Mouse (Mus musculus) gastrocnemius, postnatal 4 days (tissue): ENCODE measurements around the gene Gm42791. TPM values are rescaled to one million over a fixed set of nuclear protein-coding genes. Genes with fewer than 3 reads are reported as not detected.

Experiments
- DNase-seq, 2 experiments: peaks; one replicate each; pipeline ENCODE4 v3.0.0; 2021 to 2022; ENCODE audit warnings: low spot score in 2 of 2, mixed read lengths in 2 of 2
- long read RNA-seq, 2 experiments: library from polyadenylated mRNA; stranded (forward); transcript quantifications; one replicate each; pipeline ENCODE4 v2.0.0; 2021
- total RNA-seq, 2 experiments: library from RNA; stranded (reverse); gene quantifications; 2 replicates each; pipeline ENCODE4 v1.2.3; 2021

Gene Gm42791
- total RNA-seq, result 1 to 10 TPM; 1.5 to 3.6 TPM
- long read RNA-seq, experiment 1, partial matches to known transcripts, result 0 of 1 reads
- long read RNA-seq, experiment 1, other reads (novel, unspliced or antisense), result 1 of 1 reads
- long read RNA-seq, experiment 2, result 0 reads

DNA sequence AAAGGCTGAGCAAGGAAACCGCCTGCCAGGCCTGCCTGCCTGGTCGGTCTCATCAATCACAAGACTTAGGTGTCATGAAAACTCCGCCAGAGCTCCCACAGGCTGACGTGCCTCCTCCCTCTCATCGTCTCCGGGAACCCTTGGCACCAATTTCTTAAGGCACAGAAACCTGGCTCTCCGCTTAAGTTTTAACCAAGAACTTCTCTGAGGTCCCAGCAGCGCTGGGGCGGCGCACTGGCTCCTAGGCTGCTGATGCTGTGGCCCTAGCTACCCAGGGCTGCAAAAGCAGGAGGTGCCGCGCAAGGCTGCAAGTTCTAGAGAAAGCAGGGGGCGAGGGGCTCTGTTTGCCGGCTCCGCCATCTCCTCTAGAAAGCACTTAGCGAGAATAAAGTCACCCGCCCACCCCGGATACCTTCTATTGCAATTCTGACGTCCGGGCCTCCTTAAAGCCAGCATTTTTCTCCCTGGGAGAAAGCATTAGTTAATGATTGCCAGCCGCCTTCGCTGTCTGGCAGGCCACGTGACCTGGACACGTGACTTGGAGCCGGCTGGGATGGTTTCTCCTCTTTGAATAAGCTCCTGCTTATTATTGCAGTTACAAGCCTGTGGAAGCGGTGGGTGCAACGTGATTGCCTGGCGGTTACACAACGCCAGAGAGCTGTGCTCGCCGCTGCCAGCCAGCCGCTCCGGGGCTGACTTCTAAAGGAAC lies at the start of gene Gm42791:
Gene Gm42791 (minus strand): TSS at position 442 of the 709 bp plus-strand sequence.
- DNase-seq, result peak; percentile 77 to 89

DNA sequence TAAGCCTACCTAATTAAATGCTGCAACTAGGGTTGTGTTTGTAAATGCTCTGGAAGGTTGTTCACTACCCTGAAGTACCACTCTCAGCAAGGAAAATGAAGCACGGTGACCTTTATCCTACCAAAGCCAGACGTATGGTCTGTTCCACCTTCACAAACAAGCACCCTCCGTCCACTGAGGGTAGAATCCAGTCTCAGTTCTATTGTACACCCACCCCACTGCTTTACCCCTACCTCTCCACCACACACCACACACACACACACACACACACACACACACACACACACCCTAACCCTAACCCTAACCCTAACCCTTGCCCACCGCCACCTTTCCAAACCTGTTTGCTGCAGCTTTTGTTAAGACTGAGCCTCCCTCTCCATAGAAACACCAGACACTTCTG lies 49.1 kb upstream of the Gm42791 start:
- DNase-seq, result peak in 1 of 2 experiments; percentile 17

DNA sequence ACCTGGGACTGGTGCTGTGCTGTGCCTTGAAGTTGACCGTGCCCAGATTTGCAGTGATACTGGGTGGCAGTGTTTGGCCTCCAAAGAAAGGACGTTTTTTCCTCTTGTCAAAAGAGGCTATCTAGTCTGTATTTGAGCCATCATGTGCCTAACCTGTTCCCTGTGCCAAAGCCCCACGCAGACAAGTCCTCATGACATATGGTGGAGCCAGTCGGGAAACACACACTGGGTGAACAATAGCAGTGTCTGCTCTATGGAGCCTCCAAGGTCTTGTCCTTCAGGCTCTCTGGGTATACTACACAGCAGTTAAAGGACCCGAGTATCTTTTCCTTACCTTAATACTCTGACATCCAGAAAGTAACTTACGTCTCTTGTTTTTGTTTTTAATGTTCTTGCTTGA lies 48.3 kb upstream of the Gm42791 start:
- DNase-seq, result peak in 1 of 2 experiments; percentile 5

DNA sequence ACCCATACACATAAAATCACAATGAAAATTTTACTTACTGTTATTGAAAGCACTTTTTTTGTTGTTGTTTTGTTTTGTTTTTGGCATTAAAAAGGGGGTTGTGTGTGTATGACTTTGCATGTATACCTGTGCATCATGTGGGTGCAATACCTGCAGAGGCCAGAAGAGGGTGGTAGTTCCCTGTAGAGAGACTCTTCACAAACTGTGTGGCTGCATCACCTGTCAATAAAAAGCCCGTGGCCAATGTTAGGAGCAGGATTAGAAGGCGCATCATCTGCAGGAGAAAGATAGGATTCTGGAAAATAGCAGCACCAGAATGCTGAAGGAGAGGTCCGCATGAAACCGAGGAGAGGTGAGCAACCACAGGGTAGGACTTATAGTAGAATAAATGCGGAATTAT lies 44.9 kb upstream of the Gm42791 start:
- DNase-seq, result no peak

DNA sequence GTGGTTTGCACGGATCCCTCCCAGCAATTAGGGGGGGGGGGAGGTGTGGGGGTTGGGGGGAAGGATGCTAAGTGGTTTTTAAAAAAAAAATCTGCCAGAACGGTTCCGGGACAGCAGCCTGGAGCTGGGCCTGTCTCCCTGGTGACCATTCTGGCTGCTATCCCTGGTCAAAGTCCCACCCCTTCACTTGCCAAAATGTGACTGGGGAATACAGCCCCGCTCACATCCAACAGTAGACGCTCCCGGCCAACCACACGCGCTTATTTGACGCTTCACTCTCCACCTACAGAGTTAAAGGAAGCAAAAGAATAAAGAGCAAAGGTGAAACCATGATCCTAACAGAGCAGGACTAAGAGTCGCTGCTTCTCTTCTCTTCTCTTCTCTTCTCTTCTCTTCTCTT lies 42.8 kb upstream of the Gm42791 start:
- peak; percentile 36 to 59 for DNase-seq

DNA sequence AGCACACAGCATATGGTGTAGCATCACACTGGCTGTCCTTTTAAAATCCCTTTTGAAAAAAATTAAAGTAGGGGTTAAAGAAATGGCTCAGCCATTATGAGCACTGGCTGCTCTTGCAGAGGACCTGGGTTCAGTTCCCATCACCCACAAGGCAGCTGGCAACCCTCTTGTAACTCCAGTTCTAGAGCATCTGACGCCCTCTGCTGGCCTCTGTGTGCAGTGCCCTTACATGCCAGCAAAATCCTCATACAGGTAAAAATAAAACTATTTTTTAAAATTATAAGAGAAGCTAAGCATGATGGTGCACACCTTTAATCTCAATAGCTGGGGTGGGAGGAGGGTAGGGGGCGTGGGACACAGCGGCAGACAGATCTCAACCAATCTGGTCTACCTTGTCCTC lies 42.0 kb upstream of the Gm42791 start:
- DNase-seq, result no peak

DNA sequence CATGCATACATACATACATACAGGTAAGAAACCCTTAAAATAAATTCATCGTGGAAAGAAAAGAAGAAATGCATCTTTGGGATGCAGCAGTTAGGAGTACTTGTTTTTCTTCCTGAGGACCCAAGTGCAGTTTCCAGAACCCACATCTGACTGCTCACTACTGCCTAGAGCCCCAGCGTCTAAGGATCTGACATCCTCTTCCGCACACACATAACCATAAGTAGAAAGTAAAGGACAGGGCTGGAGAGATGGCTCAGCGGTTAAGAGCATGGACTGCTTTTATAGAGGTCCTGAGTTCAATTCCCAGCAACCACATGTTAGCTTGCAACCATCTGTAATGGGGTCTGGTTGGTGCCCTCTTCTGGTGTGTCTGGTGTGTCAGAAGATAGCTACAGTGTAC lies 37.5 kb upstream of the Gm42791 start:
- no peak for DNase-seq

DNA sequence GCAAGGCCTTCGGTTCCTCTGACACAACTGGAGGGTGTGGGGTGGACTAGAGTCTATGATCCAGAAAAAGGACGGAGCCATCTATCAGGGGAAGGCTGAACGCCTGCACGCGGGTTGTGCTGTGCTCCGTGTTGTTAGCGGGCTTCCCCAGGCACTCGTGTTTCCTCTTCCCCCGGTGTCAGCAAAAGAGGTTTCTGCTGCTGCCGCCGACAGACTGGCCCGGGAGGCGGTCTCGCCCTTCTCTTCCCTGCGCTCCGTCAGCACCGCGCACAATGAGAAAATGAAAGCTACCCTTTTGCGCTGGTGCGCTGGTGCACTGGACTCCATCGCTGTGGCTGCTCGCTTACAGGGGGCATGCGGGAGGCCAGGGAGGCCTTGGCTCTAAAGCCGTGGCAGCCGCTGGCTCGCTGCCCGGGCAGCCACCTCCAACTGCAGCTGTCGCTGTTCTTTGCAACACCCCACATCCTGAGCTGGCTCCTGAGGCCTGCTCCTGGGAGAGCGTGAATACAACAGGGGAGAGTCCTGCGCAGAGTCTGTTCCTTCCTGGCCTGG lies 36.3 kb upstream of the Gm42791 start:
- peak; percentile 58 to 75 for DNase-seq

DNA sequence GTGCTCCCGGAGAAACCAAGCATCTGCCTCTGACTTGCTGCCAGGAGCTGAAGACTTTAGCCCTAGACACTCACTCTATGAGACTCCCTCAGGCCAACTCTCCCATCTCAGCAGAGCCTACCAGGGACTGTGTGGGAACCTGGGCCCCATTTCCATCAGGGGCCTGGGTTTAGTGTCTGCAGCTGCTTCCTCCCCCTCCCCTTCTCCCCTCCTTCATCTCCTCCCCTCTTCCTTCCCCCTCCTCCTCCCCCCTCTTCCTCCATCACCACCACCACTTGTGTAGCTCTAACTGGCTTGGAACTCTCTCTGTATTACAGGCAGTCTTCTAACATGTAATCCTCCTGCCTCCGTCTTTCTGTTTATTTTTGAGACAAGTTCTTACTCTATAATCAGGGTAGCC lies 35.2 kb upstream of the Gm42791 start:
- no peak for DNase-seq

DNA sequence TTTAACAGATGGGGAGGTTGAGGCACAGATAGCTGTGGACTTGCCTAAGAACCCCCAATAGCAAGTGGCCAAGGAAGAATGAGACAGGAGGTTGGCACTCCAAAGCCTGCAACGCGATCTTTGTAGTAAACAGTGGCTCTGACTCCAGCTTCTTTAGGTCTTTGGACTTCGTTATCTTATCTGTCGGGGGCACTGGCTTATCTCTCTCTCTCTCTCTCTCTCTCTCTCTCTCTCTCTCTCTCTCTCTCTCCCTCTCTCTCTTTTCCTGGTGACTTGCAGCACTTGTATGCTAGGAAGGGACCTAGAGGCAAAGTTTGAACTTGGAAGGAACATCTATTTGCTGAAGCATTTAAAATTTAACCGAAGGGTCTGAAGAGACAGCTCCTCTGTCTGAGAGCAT lies 33.4 kb upstream of the Gm42791 start:
- DNase-seq, result no peak

DNA sequence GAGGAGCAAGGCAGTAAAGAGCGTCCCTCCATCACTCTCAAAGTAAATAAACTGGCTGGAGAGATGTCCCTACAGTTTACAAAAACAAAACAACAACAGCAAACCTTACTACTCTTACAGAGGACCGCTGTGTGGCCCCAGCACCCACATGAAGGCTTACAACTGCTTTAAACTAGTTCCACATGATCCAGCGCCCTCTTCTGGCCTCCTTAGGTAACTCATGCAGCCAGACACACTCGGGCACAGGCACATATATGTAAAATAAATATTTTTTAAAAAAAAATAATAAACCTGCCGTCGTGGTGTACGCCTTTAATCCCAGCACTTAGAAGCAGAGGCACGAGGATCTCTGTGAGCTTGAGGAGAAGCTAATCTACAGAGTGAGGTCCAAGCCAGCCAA lies 32.4 kb upstream of the Gm42791 start:
- DNase-seq, result no peak

DNA sequence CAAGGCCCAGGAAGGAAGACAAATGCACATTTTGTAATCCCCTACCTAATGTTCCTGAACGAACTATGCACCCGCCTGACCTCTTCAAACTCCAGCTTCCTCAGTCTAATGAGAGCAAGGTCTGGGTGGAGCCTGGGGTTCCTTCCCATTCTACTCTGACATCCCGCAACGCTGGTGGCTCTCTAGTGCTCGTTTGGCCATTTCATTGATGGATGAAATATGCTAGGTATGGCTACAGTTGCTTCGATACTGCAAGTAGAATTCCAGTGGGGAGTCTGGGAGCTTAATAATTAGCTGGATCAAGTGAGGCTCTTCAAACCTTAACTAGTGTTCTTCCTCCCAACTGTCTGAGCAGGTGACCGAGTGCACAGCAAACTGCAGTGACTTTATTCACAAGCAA lies 26.2 kb upstream of the Gm42791 start:
- DNase-seq, result no peak

DNA sequence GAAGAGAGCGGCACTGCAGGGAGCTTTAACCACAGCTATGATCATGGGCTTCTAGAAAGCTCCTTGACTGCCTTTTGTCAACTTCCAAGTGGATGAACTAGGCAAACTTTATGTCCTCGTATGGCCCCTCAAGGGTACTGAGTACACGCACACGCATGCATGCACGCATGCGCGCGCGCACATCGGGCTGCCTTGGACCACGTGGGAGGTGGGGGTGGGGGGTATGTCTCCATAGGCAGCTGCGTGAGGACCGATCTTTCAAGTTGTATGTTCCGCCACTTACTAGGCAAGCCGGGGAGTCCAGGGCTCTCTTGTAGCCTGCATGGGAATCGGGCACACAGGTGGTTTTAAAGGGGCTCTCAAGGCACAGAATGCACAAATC lies 25.7 kb upstream of the Gm42791 start:
- DNase-seq, result no peak

DNA sequence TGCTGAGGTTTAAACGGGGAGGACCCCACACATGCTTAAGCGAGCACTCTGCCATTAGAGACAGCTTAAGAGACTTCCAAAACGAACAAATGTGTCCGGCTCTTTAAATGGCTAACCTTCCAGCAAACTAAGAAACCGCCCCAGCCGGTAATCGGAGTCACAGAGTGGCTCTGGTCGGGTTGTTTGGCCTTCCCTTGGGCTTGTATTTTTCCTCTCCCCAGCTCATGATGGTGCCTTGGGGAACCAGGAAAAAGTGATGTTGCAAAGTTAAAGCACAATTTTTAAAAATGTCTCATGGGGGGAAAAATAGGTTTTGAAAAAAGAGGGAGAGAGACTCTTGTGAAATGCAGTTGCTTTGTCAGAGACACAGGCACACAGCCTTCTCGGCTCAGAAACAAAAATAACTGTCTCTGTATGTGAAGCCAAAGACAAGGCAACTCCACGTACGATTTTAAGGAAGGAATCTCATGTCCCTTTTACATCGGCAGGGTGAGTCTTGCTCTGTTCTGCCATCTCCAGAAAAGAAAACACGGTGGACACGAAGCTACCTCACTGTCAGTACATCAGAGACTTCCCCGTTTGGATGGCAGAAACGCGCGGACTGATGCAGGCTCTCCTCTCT lies 25.2 kb upstream of the Gm42791 start:
- DNase-seq, result no peak

DNA sequence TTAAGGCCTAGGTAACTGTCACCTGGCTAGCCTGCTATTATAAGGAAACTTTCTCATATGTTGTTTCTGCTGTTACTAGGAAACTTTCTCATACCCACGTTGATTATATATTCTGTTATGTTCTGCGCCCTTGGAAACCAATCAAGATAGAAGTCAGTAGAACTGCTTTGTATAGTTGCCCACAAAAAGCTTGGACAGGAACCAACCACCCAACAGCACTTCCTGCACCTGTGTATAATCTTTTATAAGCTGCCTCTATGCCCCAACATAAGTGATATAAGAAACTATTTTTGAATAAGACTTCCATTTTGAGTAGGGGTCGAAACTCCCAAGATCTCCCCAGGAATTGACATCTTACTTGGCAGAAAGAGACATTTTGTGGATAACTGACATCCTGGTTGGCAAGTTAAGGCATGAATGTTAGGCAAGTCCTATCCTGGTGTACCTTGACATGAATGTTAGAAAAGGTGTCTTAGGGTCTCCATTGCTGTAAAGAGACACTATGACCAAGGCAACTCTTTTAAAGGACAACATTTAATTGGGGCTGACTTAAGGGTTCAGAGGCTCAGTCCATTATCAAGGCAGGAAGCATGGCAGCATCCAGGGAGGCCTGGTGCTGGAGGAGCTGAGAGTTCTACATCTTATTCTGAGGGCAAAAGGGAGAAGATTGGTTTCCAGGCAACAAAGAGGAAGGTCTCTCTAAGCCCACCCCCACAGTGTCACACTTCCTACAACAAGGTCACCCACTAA lies 22.9 kb upstream of the Gm42791 start:
- DNase-seq, result no peak

DNA sequence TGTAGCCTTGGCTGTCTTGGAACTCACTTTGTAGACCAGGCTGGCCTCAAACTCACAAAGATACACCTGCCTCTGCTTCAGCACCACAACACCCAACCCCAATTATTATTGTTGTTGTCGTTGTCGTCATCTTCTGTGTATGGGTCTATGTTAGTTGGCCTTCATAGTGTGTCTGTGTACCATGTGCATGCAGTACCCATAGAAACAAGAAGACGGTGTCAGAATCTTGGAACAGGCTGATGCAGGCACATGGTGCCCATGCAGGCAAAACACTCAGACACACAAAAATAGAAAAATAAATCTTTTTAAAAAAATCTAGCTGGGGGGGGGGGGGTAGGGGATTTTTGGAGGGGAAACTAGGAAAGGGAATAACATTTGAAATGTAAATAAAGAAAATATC lies 22.2 kb upstream of the Gm42791 start:
- no peak for DNase-seq

DNA sequence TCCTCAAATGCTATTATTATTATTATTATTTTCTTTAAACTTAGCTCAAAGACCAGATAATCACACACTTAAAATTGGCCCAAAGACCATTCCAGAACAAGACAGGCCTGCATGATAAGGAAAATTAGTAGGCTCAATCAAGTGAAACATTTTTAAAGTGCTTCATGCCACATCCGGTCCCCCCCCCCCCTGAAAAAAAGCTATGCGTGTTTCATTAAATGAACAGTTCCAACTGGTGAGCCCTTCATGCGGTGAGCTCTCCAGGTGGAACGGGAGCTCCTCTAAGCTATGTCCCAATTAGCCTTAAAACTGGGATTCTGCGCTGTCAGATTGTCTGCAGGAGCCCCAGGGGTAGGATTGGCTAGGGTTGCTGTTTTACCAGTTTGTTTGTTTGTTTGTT lies 21.3 kb upstream of the Gm42791 start:
- DNase-seq, result no peak

DNA sequence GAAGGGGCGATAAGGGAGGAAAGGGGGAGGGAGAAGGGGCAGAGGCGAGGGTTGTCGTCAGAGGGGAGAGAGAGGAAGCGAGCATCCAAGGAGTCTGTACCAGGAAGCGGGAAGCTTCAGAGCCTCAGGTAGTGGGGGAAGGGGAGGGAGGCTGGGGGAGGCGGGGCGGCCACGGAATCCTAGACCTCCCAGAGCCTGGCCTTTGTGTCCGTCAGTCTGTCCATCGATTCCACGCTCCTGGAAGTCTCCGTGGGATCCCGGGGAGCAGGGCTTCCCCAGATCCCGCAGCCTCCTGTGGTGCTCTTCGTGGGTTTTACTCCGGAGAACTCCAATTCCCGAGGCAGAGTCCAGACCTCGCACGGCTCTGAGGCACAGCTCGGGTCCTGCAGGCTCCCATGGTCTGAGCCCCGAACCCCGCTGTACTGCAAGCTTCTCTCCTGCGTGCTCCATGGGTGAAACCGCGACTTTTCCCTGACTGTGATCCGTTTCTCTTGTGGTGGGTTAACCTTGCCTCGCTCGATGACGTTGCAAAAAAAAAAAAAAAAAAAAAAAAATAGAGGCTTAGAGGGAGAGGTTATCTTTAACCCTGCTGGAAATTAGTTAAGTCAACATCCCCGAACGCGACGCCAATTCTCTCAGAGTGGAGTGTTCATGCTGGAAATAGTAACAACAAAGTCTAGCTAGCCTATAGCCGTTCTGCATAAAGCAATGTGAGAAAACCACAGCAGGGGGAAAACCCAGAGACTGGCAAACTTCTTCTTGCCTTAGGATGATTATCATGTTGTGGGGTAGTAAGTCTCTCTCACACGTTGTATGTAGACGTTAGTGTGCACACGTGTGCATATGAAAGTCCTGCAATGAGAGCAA lies 20.6 kb upstream of the Gm42791 start:
- DNase-seq, result peak in 1 of 2 experiments; percentile 29

DNA sequence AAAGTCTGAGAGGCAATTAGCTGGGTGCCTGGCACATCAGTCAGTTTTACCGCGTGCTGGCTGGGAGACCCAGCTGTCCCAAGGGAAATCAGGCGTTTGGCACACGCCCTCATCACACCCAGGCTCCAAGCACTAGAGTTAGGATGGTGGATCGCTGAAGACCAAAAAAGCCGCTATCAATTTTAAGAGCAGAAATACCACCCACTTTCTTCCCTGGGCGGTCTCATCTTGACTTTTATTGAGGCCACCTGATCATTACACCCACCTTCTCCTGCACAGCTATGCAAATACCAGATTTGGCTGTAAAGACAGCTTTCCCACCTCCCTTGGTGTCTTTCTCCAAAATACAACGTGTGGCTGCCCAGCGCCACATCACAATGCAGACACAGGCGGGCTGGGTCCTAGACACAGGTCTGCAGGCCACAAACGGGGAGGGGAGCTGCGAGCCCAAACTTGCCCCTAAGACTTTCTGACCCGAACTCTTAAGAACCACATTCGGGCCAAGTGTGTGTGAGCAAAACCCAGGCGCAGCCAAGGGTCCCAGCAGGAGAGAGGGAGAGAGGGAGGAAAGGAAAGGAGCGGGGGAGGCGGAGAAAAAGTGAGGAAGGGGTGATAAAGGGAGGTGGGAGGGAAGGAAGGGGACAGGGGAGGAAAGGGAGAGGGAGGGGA lies 19.8 kb upstream of the Gm42791 start:
- no peak for DNase-seq

DNA sequence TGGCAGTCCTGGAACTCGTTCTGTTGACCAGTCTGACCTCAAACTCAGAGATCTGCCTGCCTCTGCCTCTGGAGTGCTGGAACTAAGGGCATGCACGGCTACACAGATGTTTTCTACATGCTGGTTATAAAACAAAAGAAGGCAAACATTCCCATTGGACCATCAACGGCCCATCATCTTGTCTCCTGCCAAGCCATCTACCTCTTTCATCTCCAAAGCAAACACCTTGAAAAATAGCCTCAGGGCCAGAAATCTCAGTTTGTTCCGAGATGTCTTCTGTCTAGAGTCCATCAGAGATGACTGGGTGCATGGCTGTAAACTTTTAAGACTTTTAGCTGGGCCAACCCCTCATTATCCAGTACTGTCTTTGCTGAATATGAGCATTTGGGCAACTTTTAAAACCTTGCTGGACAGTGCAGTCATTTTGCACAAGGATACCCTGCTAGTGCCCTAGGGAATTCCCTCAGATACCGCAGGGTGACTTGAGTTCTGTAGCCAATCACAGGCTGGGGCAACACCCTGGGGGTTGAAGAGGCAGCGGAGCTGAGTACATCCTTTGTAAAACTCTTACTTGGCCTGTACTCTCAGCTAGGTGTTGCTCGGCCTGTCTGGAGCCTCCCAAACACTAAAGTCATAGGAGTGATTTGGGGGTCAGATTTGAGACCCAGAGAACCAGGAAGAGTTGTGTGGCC lies 19.0 kb upstream of the Gm42791 start:
- no peak for DNase-seq
